Mouse (Mus musculus) limb, embryonic 12.5 days (tissue): Measurements from ENCODE around the gene Kdm1a. TPM values are rescaled to one million over a fixed set of nuclear protein-coding genes. Genes with fewer than 3 reads are reported as not detected.

ENCODE experiments used
- ATAC-seq: fragments of 200-750 bp; cut with Nextera tagmentation; 2 replicates; pipeline ENCODE4 v1.8.0; 2017; ENCODE audit warnings: low read depth, moderate TSS enrichment; ENCODE audit not compliant: insufficient number of reproducible peaks, insufficient read depth, low FRiP score, low TSS enrichment
- H3K27ac ChIP-seq: fragments of 300-500 bp; sonication (generic); 2 replicates; pipeline ENCODE4 v1.5.1; 2016; ENCODE audit warnings: mild to moderate bottlenecking, moderate library complexity
- H3K27me3 ChIP-seq: fragments of 300-500 bp; sonication (generic); 2 replicates; pipeline ENCODE4 v1.6.1; 2016; ENCODE audit warnings: mild to moderate bottlenecking, moderate library complexity
- H3K36me3 ChIP-seq: fragments of 300-500 bp; sonication (generic); 2 replicates; pipeline ENCODE4 v1.6.1; 2016; ENCODE audit warnings: mild to moderate bottlenecking, moderate library complexity
- H3K4me1 ChIP-seq: fragments of 300-500 bp; sonication (generic); replicated peaks from 2 replicates; pipeline ENCODE4 v1.6.1; 2016
- H3K4me2 ChIP-seq: fragments of 300-500 bp; sonication (generic); 2 replicates; pipeline ENCODE4 v1.6.1; 2016; ENCODE audit warnings: mild to moderate bottlenecking, moderate library complexity
- H3K4me3 ChIP-seq: fragments of 300-500 bp; sonication (generic); replicated peaks from 2 replicates; pipeline ENCODE4 v1.5.1; 2016; ENCODE audit warnings: mild to moderate bottlenecking
- H3K9ac ChIP-seq: fragments of 300-500 bp; sonication (generic); replicated peaks from 2 replicates; pipeline ENCODE4 v1.6.1; 2016; ENCODE audit warnings: mild to moderate bottlenecking, moderate library complexity
- H3K9me3 ChIP-seq: fragments of 300-500 bp; sonication (generic); 2 replicates; pipeline ENCODE4 v1.6.1; 2016; ENCODE audit warnings: mild to moderate bottlenecking, moderate library complexity
- WGBS: fragments of 180-500 bp; shearing (Covaris S2); methylation state at CpG from one replicate; pipeline ENCODE4 v1.1.7; 2016; 5-methylcytosine and 5-hydroxymethylcytosine counted together
- polyA plus RNA-seq: library from polyadenylated mRNA; unstranded; fragments of >200 nt; fragmentation: Nextera tagmentation; extraction: Ambion mirVana; gene quantifications from 2 replicates; pipeline ENCODE4 v1.2.1, GENCODE M21; 2016

Gene Kdm1a
- 78.4 and 79.7 TPM in 2 replicates for polyA plus RNA-seq

GRCm38 (mm10) chr4:136602568-136602967, at the start of gene Kdm1a:
Gene Kdm1a, minus strand, starts transcription at chr4:136602723.
- peak within 1 kb of the TSS; percentile 96 for H3K27ac ChIP-seq
- under 1% methylated on average over 44 of the region's 45 CpGs for WGBS
- no peaks in the 10 kb centered on the region for H3K9me3 ChIP-seq
- peak within 1 kb of the TSS; percentile 100 for H3K9ac ChIP-seq
- peak within 1 kb of the TSS; percentile 99 for H3K4me3 ChIP-seq
- peaks cover 10% of the 10 kb centered on the region for H3K4me1 ChIP-seq
- H3K4me2 ChIP-seq: peak within 1 kb of the TSS; percentile 68
- 0 out of 2 replicates have a peak, but pooled peaks cover 7% of the 10 kb centered on the region for H3K36me3 ChIP-seq
- ATAC-seq: peak; percentile 85
- H3K27me3 ChIP-seq: no peaks in the 10 kb centered on the region

GRCm38 (mm10) chr4:136651882-136652527, 49.5 kb upstream of the Kdm1a start:
- Histone ChIP-seq H3K27me3 (0 out of 2 replicates have a peak, but pooled peaks cover 4% of the 10 kb centered on the region), H3K4me3 (no peak overlapping the region), H3K9me3 (peaks cover 2% of the 10 kb centered on the region; the same call in 1 of the 2 replicates), H3K9ac (no peak overlapping the region), H3K4me1 (peaks cover 15% of the 10 kb centered on the region), H3K36me3 (peaks cover 33% of the 10 kb centered on the region), H3K27ac (no peak overlapping the region), H3K4me2 (no peak overlapping the region)
- 80% methylated on average over 13 of the region's 13 CpGs for WGBS
- no peak for ATAC-seq

GRCm38 (mm10) chr4:136651357-136651811, 48.9 kb upstream of the Kdm1a start:
- H3K9me3 ChIP-seq: peaks cover 5% of the 10 kb centered on the region; the same call in 1 of the 2 replicates
- H3K4me1 ChIP-seq: peaks cover 15% of the 10 kb centered on the region
- 0 out of 2 replicates have a peak, but pooled peaks cover 4% of the 10 kb centered on the region for H3K27me3 ChIP-seq
- 70% methylated on average over 3 of the region's 3 CpGs for WGBS
- H3K4me2 ChIP-seq: no peak overlapping the region
- no peak overlapping the region for H3K9ac ChIP-seq
- ATAC-seq: no peak
- H3K36me3 ChIP-seq: peaks cover 26% of the 10 kb centered on the region
- H3K4me3 ChIP-seq: no peak overlapping the region
- H3K27ac ChIP-seq: no peak overlapping the region

- Histone ChIP-seq H3K9ac (no peak overlapping the region), H3K9me3 (peaks cover 5% of the 10 kb centered on the region; the same call in 1 of the 2 replicates), H3K36me3 (peaks cover 16% of the 10 kb centered on the region), H3K27me3 (0 out of 2 replicates have a peak, but pooled peaks cover 4% of the 10 kb centered on the region), H3K27ac (no peak overlapping the region), H3K4me2 (no peak overlapping the region), H3K4me3 (no peak overlapping the region), H3K4me1 (peaks cover 15% of the 10 kb centered on the region)
- no peak for ATAC-seq
- WGBS: 81% methylated on average over 8 of the region's 8 CpGs
Observed at GRCm38 (mm10) chr4:136650261-136650660, 47.7 kb upstream of the Kdm1a start.

GRCm38 (mm10) chr4:136649480-136650196, 47.1 kb upstream of the Kdm1a start:
- WGBS: 38% methylated on average over 13 of the region's 13 CpGs
- Histone ChIP-seq H3K27ac (no peak overlapping the region), H3K9me3 (peaks cover 5% of the 10 kb centered on the region; the same call in 1 of the 2 replicates), H3K4me1 (peaks cover 15% of the 10 kb centered on the region), H3K4me2 (peak overlapping the region; percentile 39), H3K36me3 (peaks cover 10% of the 10 kb centered on the region), H3K9ac (no peak overlapping the region), H3K27me3 (0 out of 2 replicates have a peak, but pooled peaks cover 4% of the 10 kb centered on the region), H3K4me3 (no peak overlapping the region)
- ATAC-seq: no peak

GRCm38 (mm10) chr4:136648922-136649479, 46.5 kb upstream of the Kdm1a start:
- no peak overlapping the region for H3K27ac ChIP-seq
- no peak for ATAC-seq

GRCm38 (mm10) chr4:136638890-136639289, 36.4 kb upstream of the Kdm1a start:
- H3K27me3 ChIP-seq: peaks cover 56% of the 10 kb centered on the region
- H3K36me3 ChIP-seq: no peaks in the 10 kb centered on the region
- WGBS: 15% methylated on average over 10 of the region's 10 CpGs
- H3K27ac ChIP-seq: no peak overlapping the region
- H3K9me3 ChIP-seq: peaks cover 5% of the 10 kb centered on the region; the same call in 1 of the 2 replicates
- no peak overlapping the region for H3K4me3 ChIP-seq
- H3K4me1 ChIP-seq: peaks cover 14% of the 10 kb centered on the region
- ATAC-seq: no peak
- no peak overlapping the region for H3K4me2 ChIP-seq
- 0 out of 2 replicates have a peak overlapping the region, but pooled peaks have one; percentile 18 for H3K9ac ChIP-seq

More at GRCm38 (mm10) chr4:136648922-136649479, 46.5 kb upstream of the Kdm1a start:
- Histone ChIP-seq H3K4me3 (no peak overlapping the region), H3K9ac (no peak overlapping the region), H3K4me2 (peak overlapping the region; percentile 39), H3K4me1 (peaks cover 15% of the 10 kb centered on the region), H3K36me3 (peaks cover 6% of the 10 kb centered on the region; the same call in 1 of the 2 replicates), H3K9me3 (peaks cover 11% of the 10 kb centered on the region; the same call in 1 of the 2 replicates), H3K27me3 (0 out of 2 replicates have a peak, but pooled peaks cover 4% of the 10 kb centered on the region)
- WGBS: 13% methylated on average over 11 of the region's 11 CpGs

- WGBS: 34% methylated on average over 7 of the region's 7 CpGs
- peaks cover 6% of the 10 kb centered on the region; the same call in 1 of the 2 replicates for H3K9me3 ChIP-seq
- ATAC-seq: no peak
- H3K4me3 ChIP-seq: peak overlapping the region; percentile 60
- peaks cover 14% of the 10 kb centered on the region for H3K4me1 ChIP-seq
- peaks cover 56% of the 10 kb centered on the region for H3K27me3 ChIP-seq
- H3K9ac ChIP-seq: peak overlapping the region; percentile 62; the same call in 1 of the 2 replicates
- no peak overlapping the region for H3K27ac ChIP-seq
- H3K4me2 ChIP-seq: peak overlapping the region; percentile 90
- no peaks in the 10 kb centered on the region for H3K36me3 ChIP-seq
Observed at GRCm38 (mm10) chr4:136638230-136638750, 35.8 kb upstream of the Kdm1a start.

GRCm38 (mm10) chr4:136637563-136638229, 35.2 kb upstream of the Kdm1a start:
- peak overlapping the region; percentile 90 for H3K4me2 ChIP-seq
- WGBS: 3% methylated on average over 76 of the region's 76 CpGs
- ATAC-seq: no peak
- peaks cover 59% of the 10 kb centered on the region for H3K27me3 ChIP-seq
- H3K4me3 ChIP-seq: peak overlapping the region; percentile 60
- no peak overlapping the region for H3K27ac ChIP-seq
- peaks cover 6% of the 10 kb centered on the region; the same call in 1 of the 2 replicates for H3K9me3 ChIP-seq
- peaks cover 14% of the 10 kb centered on the region for H3K4me1 ChIP-seq
- no peaks in the 10 kb centered on the region for H3K36me3 ChIP-seq
- H3K9ac ChIP-seq: peak overlapping the region; percentile 62

GRCm38 (mm10) chr4:136636983-136637562, 34.5 kb upstream of the Kdm1a start:
- peaks cover 6% of the 10 kb centered on the region; the same call in 1 of the 2 replicates for H3K9me3 ChIP-seq
- H3K4me3 ChIP-seq: peak overlapping the region; percentile 60
- H3K36me3 ChIP-seq: no peaks in the 10 kb centered on the region
- H3K4me2 ChIP-seq: peak overlapping the region; percentile 90
- no peak overlapping the region for H3K27ac ChIP-seq
- H3K9ac ChIP-seq: peak overlapping the region; percentile 62
- ATAC-seq: peak; percentile 42; the same call in 1 of the 2 replicates
- H3K4me1 ChIP-seq: peaks cover 14% of the 10 kb centered on the region
- peaks cover 60% of the 10 kb centered on the region for H3K27me3 ChIP-seq
- WGBS: 17% methylated on average over 37 of the region's 37 CpGs
